Mouse (Mus musculus) lung, postnatal 36 days (tissue): ENCODE results near the gene Slc25a45.
A peak's percentile ranks its signal among the peaks of the same experiment; 100 is the strongest.

Experiments used
- DNase-seq: peaks from one replicate; pipeline ENCODE4 v3.0.0; 2022; ENCODE audit warnings: mixed read lengths

The Slc25a45 gene

GRCm38 (mm10) chr19:5877618-5878361, at the start of gene Slc25a45:
Gene Slc25a45 (plus strand): TSS chr19:5877808.
- DNase-seq: peak; percentile 88

GRCm38 (mm10) chr19:5828155-5828554, 49.5 kb upstream of the Slc25a45 start:
- DNase-seq: no peak

- DNase-seq: no peak
Observed at GRCm38 (mm10) chr19:5828905-5829304, 48.7 kb upstream of the Slc25a45 start.

GRCm38 (mm10) chr19:5829958-5830615, 47.5 kb upstream of the Slc25a45 start:
- no peak for DNase-seq

- no peak for DNase-seq
Observed at GRCm38 (mm10) chr19:5830776-5831175, 46.8 kb upstream of the Slc25a45 start.

- DNase-seq: no peak
Observed at GRCm38 (mm10) chr19:5831224-5831957, 46.2 kb upstream of the Slc25a45 start.

GRCm38 (mm10) chr19:5831958-5832320, 45.7 kb upstream of the Slc25a45 start:
- DNase-seq: no peak

- no peak for DNase-seq
Observed at GRCm38 (mm10) chr19:5832326-5832725, 45.3 kb upstream of the Slc25a45 start.

- no peak for DNase-seq
Observed at GRCm38 (mm10) chr19:5833287-5834100, 44.1 kb upstream of the Slc25a45 start.

GRCm38 (mm10) chr19:5834260-5834925, 43.2 kb upstream of the Slc25a45 start:
- no peak for DNase-seq

- no peak for DNase-seq
Observed at GRCm38 (mm10) chr19:5835054-5835921, 42.3 kb upstream of the Slc25a45 start.

GRCm38 (mm10) chr19:5835922-5836430, 41.6 kb upstream of the Slc25a45 start:
- DNase-seq: no peak

GRCm38 (mm10) chr19:5836941-5837572, 40.6 kb upstream of the Slc25a45 start:
- no peak for DNase-seq

GRCm38 (mm10) chr19:5837606-5838005, 40.0 kb upstream of the Slc25a45 start:
- DNase-seq: no peak

- DNase-seq: no peak
Observed at GRCm38 (mm10) chr19:5838136-5838891, 39.3 kb upstream of the Slc25a45 start.

GRCm38 (mm10) chr19:5838892-5839165, 38.8 kb upstream of the Slc25a45 start:
- DNase-seq: no peak

GRCm38 (mm10) chr19:5839317-5840085, 38.1 kb upstream of the Slc25a45 start:
- DNase-seq: no peak

GRCm38 (mm10) chr19:5840086-5840889, 37.3 kb upstream of the Slc25a45 start:
- peak; percentile 71 for DNase-seq
